Mouse (Mus musculus) neural tube, embryonic 13.5 days (tissue): ENCODE measurements around the gene Ikzf2. TPM values are rescaled to one million over a fixed set of nuclear protein-coding genes. Genes with fewer than 3 reads are reported as not detected.

Source experiments
- ATAC-seq: fragments of 200-750 bp; cut with Nextera tagmentation; 2 replicates; pipeline ENCODE4 v1.8.0; 2017; ENCODE audit warnings: low read depth, mild to moderate bottlenecking, moderate TSS enrichment, moderate library complexity
- H3K27ac ChIP-seq: fragments of 300-500 bp; sonication (generic); replicated peaks from 2 replicates; pipeline ENCODE4 v1.5.1; 2015; ENCODE audit warnings: moderate library complexity, mild to moderate bottlenecking, inconsistent platforms
- H3K27me3 ChIP-seq: fragments of 300-500 bp; sonication (generic); 2 replicates; pipeline ENCODE4 v1.6.1; 2015; ENCODE audit warnings: mild to moderate bottlenecking, inconsistent platforms
- H3K36me3 ChIP-seq: fragments of 300-500 bp; sonication (generic); 2 replicates; pipeline ENCODE4 v1.6.1; 2015; ENCODE audit warnings: mild to moderate bottlenecking, inconsistent platforms
- H3K4me1 ChIP-seq: fragments of 300-500 bp; sonication (generic); replicated peaks from 2 replicates; pipeline ENCODE4 v1.6.1; 2015; ENCODE audit warnings: inconsistent platforms
- H3K4me2 ChIP-seq: fragments of 300-500 bp; sonication (generic); 2 replicates; pipeline ENCODE4 v1.6.1; 2015; ENCODE audit warnings: inconsistent platforms, mild to moderate bottlenecking, moderate library complexity
- H3K4me3 ChIP-seq: fragments of 300-500 bp; sonication (generic); 2 replicates; pipeline ENCODE4 v1.5.1; 2015; ENCODE audit warnings: mild to moderate bottlenecking, inconsistent platforms
- H3K9ac ChIP-seq: fragments of 300-500 bp; sonication (generic); 2 replicates; pipeline ENCODE4 v1.6.1; 2015; ENCODE audit warnings: moderate library complexity, mild to moderate bottlenecking, inconsistent platforms
- H3K9me3 ChIP-seq: fragments of 300-500 bp; sonication (generic); 2 replicates; pipeline ENCODE4 v1.6.1; 2016; ENCODE audit warnings: inconsistent platforms
- WGBS: fragments of 180-500 bp; shearing (Covaris S2); methylation state at CpG from one replicate; pipeline ENCODE4 v1.1.7; 2015; 5-methylcytosine and 5-hydroxymethylcytosine counted together
- polyA plus RNA-seq: library from polyadenylated mRNA; unstranded; fragments of >200 nt; fragmentation: Nextera tagmentation; extraction: Ambion mirVana; gene quantifications from 2 replicates; pipeline ENCODE4 v1.2.1, GENCODE M21; 2015

Ikzf2 gene
- polyA plus RNA-seq, 1 experiment from 2014 or later = 5.0 TPM

- Histone ChIP-seq H3K4me2 (no peak overlapping the region), H3K4me3 (no peak overlapping the region)
- 84% methylated on average over 11 of the region's 11 CpGs for WGBS
Observed at GRCm38 (mm10) chr1:69493309-69494047, 193.6 kb downstream of the Ikzf2 start.

GRCm38 (mm10) chr1:69492013-69492412 lies 195.0 kb downstream of the Ikzf2 start:
- H3K27ac ChIP-seq = no peak overlapping the region
- no peaks in the 10 kb centered on the region for H3K4me1 ChIP-seq
- H3K9ac ChIP-seq = no peak overlapping the region
- ATAC-seq = no peak
- H3K27me3 ChIP-seq = no peaks in the 10 kb centered on the region
- H3K9me3 ChIP-seq = no peaks in the 10 kb centered on the region
- WGBS = 94% methylated on average over 4 of the region's 4 CpGs
- H3K4me2 ChIP-seq = no peak overlapping the region
- H3K36me3 ChIP-seq = no peaks in the 10 kb centered on the region
- H3K4me3 ChIP-seq = no peak overlapping the region

More at GRCm38 (mm10) chr1:69493309-69494047, 193.6 kb downstream of the Ikzf2 start:
- Histone ChIP-seq H3K9me3 (no peaks in the 10 kb centered on the region), H3K27ac (no peak overlapping the region), H3K27me3 (no peaks in the 10 kb centered on the region), H3K4me1 (no peaks in the 10 kb centered on the region), H3K9ac (no peak overlapping the region), H3K36me3 (no peaks in the 10 kb centered on the region)
- no peak for ATAC-seq

GRCm38 (mm10) chr1:69489026-69489425 lies 198.0 kb downstream of the Ikzf2 start:
- Histone ChIP-seq H3K9me3 (no peaks in the 10 kb centered on the region), H3K36me3 (no peaks in the 10 kb centered on the region), H3K27ac (no peak overlapping the region), H3K9ac (no peak overlapping the region), H3K4me2 (no peak overlapping the region), H3K27me3 (no peaks in the 10 kb centered on the region), H3K4me3 (no peak overlapping the region), H3K4me1 (no peaks in the 10 kb centered on the region)
- 70% methylated on average over 7 of the region's 7 CpGs for WGBS
- no peak for ATAC-seq

GRCm38 (mm10) chr1:69488625-69489024 lies 198.4 kb downstream of the Ikzf2 start:
- H3K4me3 ChIP-seq = no peak overlapping the region

More at GRCm38 (mm10) chr1:69488625-69489024, 198.4 kb downstream of the Ikzf2 start:
- 82% methylated on average over 6 of the region's 6 CpGs for WGBS
- Histone ChIP-seq H3K4me2 (no peak overlapping the region), H3K4me1 (no peaks in the 10 kb centered on the region), H3K27ac (no peak overlapping the region), H3K36me3 (no peaks in the 10 kb centered on the region), H3K9ac (no peak overlapping the region), H3K9me3 (no peaks in the 10 kb centered on the region), H3K27me3 (no peaks in the 10 kb centered on the region)
- no peak for ATAC-seq

Other genes with a start within 250 kb of the Ikzf2 start
- gene Spag16, start 139.7 kb upstream of the Ikzf2 start, polyA plus RNA-seq = 1.2 and 1.5 TPM in 2 replicates